Mouse (Mus musculus): ENCODE data around the gene Prss43.

GRCm38 (mm10) chr9:110797013-110797412, 29.5 kb upstream of the Prss43 start:
- TF ChIP-seq CTCF (IDR thresholded peaks at IDR 0.05; ENCODE audit: low read depth) (no peak), EP300 (optimal IDR thresholded peaks at IDR 0.05) (no peak)

All from stomach, postnatal 0 days (tissue).